Mouse (Mus musculus) lung, embryonic 16.5 days (tissue): ENCODE measurements around the gene Cecr2. TPM values are rescaled to one million over a fixed set of nuclear protein-coding genes. Genes with fewer than 3 reads are reported as not detected.
"Not testable (repeated sequence)": the region's sequence is repeated elsewhere in the genome, so short reads cannot be mapped to it uniquely, and the experiment has no call there.

Source experiments
- ATAC-seq: fragments of 200-750 bp; cut with Nextera tagmentation; 2 replicates; pipeline ENCODE4 v1.8.0; 2017; ENCODE audit warnings: low read depth, mild to moderate bottlenecking, moderate library complexity
- H3K27ac ChIP-seq: fragments of 300-500 bp; sonication (generic); 2 replicates; pipeline ENCODE4 v1.5.1; 2014; ENCODE audit warnings: mild to moderate bottlenecking, control low read depth, low read length
- H3K27me3 ChIP-seq: fragments of 300-500 bp; sonication (generic); 2 replicates; pipeline ENCODE4 v1.6.1; 2014; ENCODE audit warnings: low read depth, low read length, mixed read lengths; ENCODE audit not compliant: control insufficient read depth, insufficient read depth
- H3K36me3 ChIP-seq: fragments of 300-500 bp; sonication (generic); 2 replicates; pipeline ENCODE4 v1.6.1; 2014; ENCODE audit warnings: low read length; ENCODE audit not compliant: control insufficient read depth, insufficient read depth
- H3K4me1 ChIP-seq: fragments of 300-500 bp; sonication (generic); replicated peaks from 2 replicates; pipeline ENCODE4 v1.6.1; 2014; ENCODE audit warnings: low read length, mixed read lengths; ENCODE audit not compliant: control insufficient read depth, insufficient read depth
- H3K4me2 ChIP-seq: fragments of 300-500 bp; sonication (generic); 2 replicates; pipeline ENCODE4 v1.6.1; 2014; ENCODE audit warnings: low read depth, low read length, control low read depth
- H3K4me3 ChIP-seq: fragments of 300-500 bp; sonication (generic); 2 replicates; pipeline ENCODE4 v1.5.1; 2014; ENCODE audit warnings: mild to moderate bottlenecking, low read length, control low read depth
- H3K9ac ChIP-seq: fragments of 300-500 bp; sonication (generic); 2 replicates; pipeline ENCODE4 v1.6.1; 2014; ENCODE audit warnings: low read length, control low read depth
- H3K9me3 ChIP-seq: fragments of 300-500 bp; sonication (generic); 2 replicates; pipeline ENCODE4 v1.6.1; 2016; ENCODE audit warnings: low read length; ENCODE audit not compliant: control insufficient read depth
- WGBS: fragments of 180-500 bp; shearing (Covaris S2); extraction: QIAGEN DNeasy Blood & Tissue Kit; methylation state at CpG from one replicate; pipeline ENCODE4 v1.1.7; 2014; 5-methylcytosine and 5-hydroxymethylcytosine counted together
- polyA plus RNA-seq: library from polyadenylated mRNA; unstranded; fragments of >200 nt; fragmentation: Nextera tagmentation; extraction: Ambion mirVana; gene quantifications from 2 replicates; pipeline ENCODE4 v1.2.1, GENCODE M21; 2015

Gene Cecr2
- polyA plus RNA-seq, 1 experiment from 2014 or later, result 2.2 TPM

- H3K4me3 ChIP-seq, result no peak overlapping the region
- H3K9me3 ChIP-seq, result no peaks in the 10 kb centered on the region
- no peak for ATAC-seq
- no peak overlapping the region for H3K4me2 ChIP-seq
- WGBS, result 83% methylated on average over 8 of the region's 8 CpGs
- no peak overlapping the region for H3K27ac ChIP-seq
- H3K27me3 ChIP-seq, result no peaks in the 10 kb centered on the region
- peaks cover 31% of the 10 kb centered on the region for H3K36me3 ChIP-seq
- no peaks in the 10 kb centered on the region for H3K4me1 ChIP-seq
- H3K9ac ChIP-seq, result no peak overlapping the region
Observed at GRCm38 (mm10) chr6:120792947-120793346, 126.8 kb downstream of the Cecr2 start.

GRCm38 (mm10) chr6:120795422-120796086 is 129.4 kb downstream of the Cecr2 start:
- peaks cover 35% of the 10 kb centered on the region for H3K36me3 ChIP-seq
- H3K9ac ChIP-seq, result no peak overlapping the region
- no peaks in the 10 kb centered on the region for H3K9me3 ChIP-seq
- H3K27ac ChIP-seq, result no peak overlapping the region
- H3K4me3 ChIP-seq, result no peak overlapping the region
- no peaks in the 10 kb centered on the region for H3K27me3 ChIP-seq
- H3K4me2 ChIP-seq, result no peak overlapping the region
- no peaks in the 10 kb centered on the region for H3K4me1 ChIP-seq
- ATAC-seq, result no peak
- WGBS, result 74% methylated on average over 5 of the region's 5 CpGs

- Histone ChIP-seq H3K9ac (no peak overlapping the region), H3K4me1 (no peaks in the 10 kb centered on the region), H3K36me3 (peaks cover 39% of the 10 kb centered on the region), H3K4me3 (no peak overlapping the region), H3K27me3 (no peaks in the 10 kb centered on the region), H3K9me3 (no peaks in the 10 kb centered on the region), H3K4me2 (no peak overlapping the region), H3K27ac (no peak overlapping the region)
- 87% methylated on average over 2 of the region's 2 CpGs for WGBS
- no peak for ATAC-seq
Observed at GRCm38 (mm10) chr6:120796111-120796510, 129.9 kb downstream of the Cecr2 start.

- Histone ChIP-seq H3K4me2 (no peak overlapping the region), H3K9me3 (no peaks in the 10 kb centered on the region), H3K27me3 (no peaks in the 10 kb centered on the region), H3K4me1 (no peaks in the 10 kb centered on the region), H3K36me3 (peaks cover 47% of the 10 kb centered on the region), H3K4me3 (no peak overlapping the region), H3K9ac (no peak overlapping the region), H3K27ac (no peak overlapping the region)
- no peak for ATAC-seq
- 83% methylated on average over 7 of the region's 7 CpGs for WGBS
Observed at GRCm38 (mm10) chr6:120798019-120798418, 131.8 kb downstream of the Cecr2 start.

GRCm38 (mm10) chr6:120798905-120799304 is 132.7 kb downstream of the Cecr2 start:
- Histone ChIP-seq H3K4me1 (no peaks in the 10 kb centered on the region), H3K27ac (no peak overlapping the region), H3K4me2 (no peak overlapping the region), H3K36me3 (peaks cover 45% of the 10 kb centered on the region), H3K27me3 (no peaks in the 10 kb centered on the region), H3K4me3 (no peak overlapping the region), H3K9ac (no peak overlapping the region), H3K9me3 (no peaks in the 10 kb centered on the region)
- no peak for ATAC-seq
- 84% methylated on average over 4 of the region's 4 CpGs for WGBS

- H3K36me3 ChIP-seq, result peaks cover 44% of the 10 kb centered on the region
- ATAC-seq, result no peak
- no peak overlapping the region for H3K9ac ChIP-seq
- no peak overlapping the region for H3K27ac ChIP-seq
- H3K4me2 ChIP-seq, result no peak overlapping the region
- 86% methylated on average over 4 of the region's 4 CpGs for WGBS
- H3K4me1 ChIP-seq, result no peaks in the 10 kb centered on the region
- no peaks in the 10 kb centered on the region for H3K27me3 ChIP-seq
- no peak overlapping the region for H3K4me3 ChIP-seq
- H3K9me3 ChIP-seq, result no peaks in the 10 kb centered on the region
Observed at GRCm38 (mm10) chr6:120799581-120800041, 133.4 kb downstream of the Cecr2 start.

- Histone ChIP-seq H3K9me3 (no peaks in the 10 kb centered on the region), H3K27me3 (no peaks in the 10 kb centered on the region), H3K27ac (no peak overlapping the region), H3K4me3 (no peak overlapping the region), H3K9ac (no peak overlapping the region), H3K36me3 (peaks cover 43% of the 10 kb centered on the region), H3K4me1 (no peaks in the 10 kb centered on the region), H3K4me2 (no peak overlapping the region)
- ATAC-seq, result no peak
- 69% methylated on average over 5 of the region's 5 CpGs for WGBS
Observed at GRCm38 (mm10) chr6:120806999-120807737, 141.0 kb downstream of the Cecr2 start.

- Histone ChIP-seq H3K36me3 (peaks cover 40% of the 10 kb centered on the region), H3K27ac (no peak overlapping the region), H3K4me3 (no peak overlapping the region), H3K4me1 (no peaks in the 10 kb centered on the region), H3K4me2 (no peak overlapping the region), H3K27me3 (no peaks in the 10 kb centered on the region), H3K9ac (no peak overlapping the region), H3K9me3 (no peaks in the 10 kb centered on the region)
- WGBS, result 69% methylated on average over 4 of the region's 4 CpGs
- ATAC-seq, result no peak
Observed at GRCm38 (mm10) chr6:120807738-120808081, 141.5 kb downstream of the Cecr2 start.

GRCm38 (mm10) chr6:120811999-120812398 is 145.8 kb downstream of the Cecr2 start:
- H3K4me1 ChIP-seq, H3K9ac ChIP-seq, H3K27ac ChIP-seq, ATAC-seq, H3K4me2 ChIP-seq, H3K27me3 ChIP-seq, H3K4me3 ChIP-seq, H3K9me3 ChIP-seq: not testable (repeated sequence)
- H3K36me3 ChIP-seq, result peaks cover 19% of the 10 kb centered on the region
- over 99% methylated on average over 6 of the region's 10 CpGs for WGBS
